9 mouse cellular contexts compared by ENCODE assay signal in genomic region chr7:99374325-99374724, GRCm38 (mm10). TPM values are rescaled to one million over a fixed set of nuclear protein-coding genes. Genes with fewer than 3 reads are reported as not detected.
A peak's percentile ranks its signal among the peaks of the same experiment; 100 is the strongest.
DNase-seq lines count a peak whose midpoint lies in the region; ATAC-seq and TF ChIP-seq lines count a peak whose summit lies in the region.
"Not testable (repeated sequence)": the region's sequence is repeated elsewhere in the genome, so short reads cannot be mapped to it uniquely, and the experiment has no call there.
"Had no signal": no experiment of that assay in that cellular context is flagged by ENCODE, and none has a peak within 500 bp of the region (broad histone marks: within the 10 kb centered on the region; RNA-seq: fewer than 3 reads in every experiment).

No protein-coding gene starts in this region.

- TF ChIP-seq EP300 in CH12.LX (IDR thresholded peaks at IDR 0.05; ENCODE audit: low read length), result not testable (repeated sequence)

- TF ChIP-seq RAD21 in CH12.LX (IDR thresholded peaks at IDR 0.05; ENCODE audit: low read depth, low read length), result not testable (repeated sequence)

- H3K9ac ChIP-seq in CH12.LX (ENCODE audit: insufficient read depth, low read depth); forebrain, embryonic 14.5 days (ENCODE audit: low read length): not testable (repeated sequence)

- not testable (repeated sequence) for H3K36me3 ChIP-seq in CH12.LX (replicated peaks in 1 of 2; ENCODE audit: control insufficient read depth in 1 of 2, insufficient read depth in 1 of 2, low read length in 1 of 2); forebrain, embryonic 14.5 days (ENCODE audit: control insufficient read depth, insufficient read depth, low read length)

- peaks cover 11% of the 10 kb centered on the region for H3K9me3 ChIP-seq in CH12.LX (replicated peaks; ENCODE audit: low read length)
- not testable (repeated sequence) for H3K9me3 ChIP-seq in forebrain, embryonic 14.5 days (replicated peaks; ENCODE audit: control insufficient read depth, low read length)

- not testable (repeated sequence) for H3K4me3 ChIP-seq in CH12.LX (replicated peaks in 1 of 3; ENCODE audit: low read depth in 2 of 3, low read length in 2 of 3, poor library complexity in 1 of 3); forebrain, embryonic 14.5 days (ENCODE audit: low read depth, low read length)

- H3K27ac ChIP-seq in CH12.LX (ENCODE audit: insufficient read depth, low read depth); forebrain, embryonic 14.5 days (ENCODE audit: low read depth, low read length): not testable (repeated sequence)

- not testable (repeated sequence) for H3K79me2 ChIP-seq in CH12.LX (replicated peaks; ENCODE audit: control insufficient read depth, extremely low read depth, insufficient read depth, poor library complexity, severe bottlenecking)

- dilution Hi-C loops in CH12.LX (cut with MboI; ENCODE audit: extremely low pct_ligation_motif_present, extremely low pct_unique_long_range_greater_than_20kb, low sequenced_read_pairs), result not testable (repeated sequence)

- ATAC-seq in forebrain, embryonic 14.5 days, result peak; percentile 49; the same call in 1 of the 2 replicates
- ATAC-seq in granulocyte monocyte progenitor cell, adult 5-6 weeks (replicated peaks; ENCODE audit: poor library complexity, severe bottlenecking), result peak; percentile 48; the same call in 1 of the 2 replicates

- not testable (repeated sequence) for DNase-seq in CH12.LX (ENCODE audit: extremely low read depth)
- DNase-seq in forebrain, embryonic 14.5 days (ENCODE audit: low spot score), result peak; percentile 33
- peak; percentile 36 for DNase-seq in induced T-regulatory cell, adult 2 months (ENCODE audit: low read depth)
- peak; percentile 51 for DNase-seq in layer of hippocampus, adult 9-11 months
- DNase-seq in lung, postnatal 10 days, result peak; percentile 25
- DNase-seq in retina, postnatal 1 day, result peak; percentile 58

- WGBS in forebrain, embryonic 14.5 days, result 60% methylated on average over 3 of the region's 3 CpGs

- not testable (repeated sequence) for H3K4me1 ChIP-seq in CH12.LX (ENCODE audit: control insufficient read depth in 1 of 2, insufficient read depth in 2 of 2); forebrain, embryonic 14.5 days (ENCODE audit: control insufficient read depth, insufficient read depth, low read length)

- TF ChIP-seq CTCF in CH12.LX (conservative IDR thresholded peaks at IDR 0.05 in 1 of 2, IDR thresholded peaks at IDR 0.05 in 1 of 2; ENCODE audit: low read depth in 2 of 2, low read length in 2 of 2), result peak in 1 of 2 experiments; percentile 42; a peak in 2 of 4 replicates

- H3K4me2 ChIP-seq in CH12.LX (ENCODE audit: insufficient read depth, low read depth, poor library complexity, severe bottlenecking); forebrain, embryonic 14.5 days (ENCODE audit: low read length): not testable (repeated sequence)

- not testable (repeated sequence) for H3K27me3 ChIP-seq in CH12.LX (replicated peaks); forebrain, embryonic 14.5 days (replicated peaks; ENCODE audit: control insufficient read depth, insufficient read depth, low read length)

- in situ Hi-C loops in CH12.LX (cut with MboI; ENCODE audit: low pct_ligation_motif_present, low pct_unique_long_range_greater_than_20kb, low sequenced_read_pairs), result not testable (repeated sequence)

- TF ChIP-seq POLR2A in CH12.LX (IDR thresholded peaks at IDR 0.05; ENCODE audit: low read depth, low read length), result not testable (repeated sequence)

TF ChIP-seq in CH12.LX, 34 proteins besides CTCF, POLR2A, EP300 and RAD21:
- peak; percentile 23 for TF ChIP-seq SMC3 (IDR thresholded peaks at IDR 0.05; ENCODE audit: low read depth, low read length)

RNA-seq across cellular contexts. Expression of gene Gdpd5, which starts 6.9 kb away (rescaled TPM):
- total RNA-seq in CH12.LX (2012; rRNA removed) (7.5 and 9.1 TPM in 2 replicates), CH12.LX (2014; rRNA removed) (2.4 and 2.8 TPM in 2 replicates)
- polyA plus RNA-seq in CH12.LX (2012; ENCODE audit: insufficient read length, low read depth), result 7.0 and 9.0 TPM in 2 replicates
- 26.8 and 34.5 TPM in 2 replicates for polyA plus RNA-seq in forebrain, embryonic 14.5 days (2014; fragmentation: Nextera tagmentation; extraction: Ambion mirVana)
- total RNA-seq in granulocyte monocyte progenitor cell, adult 5-6 weeks (2014; fragmentation: Nextera tagmentation), result not detected in 2 replicates
- total RNA-seq in granulocyte monocyte progenitor cell, adult 5-6 weeks (2017), result 0.56 TPM in 1 of 2 replicates, not detected in the other

RNA-seq across cellular contexts. Expression of gene Serpinh1, which starts 21.3 kb away (rescaled TPM):
- total RNA-seq in CH12.LX (2012; rRNA removed) (not detected in 2 replicates), CH12.LX (2014; rRNA removed) (not detected in 2 replicates)
- not detected in 2 replicates for polyA plus RNA-seq in CH12.LX (2012; ENCODE audit: insufficient read length, low read depth)
- 102 and 115 TPM in 2 replicates for polyA plus RNA-seq in forebrain, embryonic 14.5 days (2014; fragmentation: Nextera tagmentation; extraction: Ambion mirVana)
- total RNA-seq in granulocyte monocyte progenitor cell, adult 5-6 weeks (2014; fragmentation: Nextera tagmentation), result 0.80 TPM in 1 of 2 replicates, not detected in the other
- not detected in 2 replicates for total RNA-seq in granulocyte monocyte progenitor cell, adult 5-6 weeks (2017)
- total RNA-seq: megakaryocyte-erythroid progenitor cell, adult 5-6 weeks had no signal
- polyA plus RNA-seq: inflammation-experienced regulatory T-cells, adult 6 months had no signal
